Mouse (Mus musculus) small intestine, adult 2 months (tissue): ENCODE results near the gene Lmnb2.

Experiments used
- CTCF ChIP-seq: fragments of 200-500 bp; IDR thresholded peaks from 2 replicates; pipeline ENCODE4 v1.5.1; 2012; ENCODE audit warnings: low read depth, mild to moderate bottlenecking, control low read depth, inconsistent platforms, low read length, moderate library complexity, mixed read lengths; ENCODE audit not compliant: insufficient replicate concordance, insufficient read length; ENCODE audit errors: extremely low read depth
- POLR2A ChIP-seq: fragments of 200-500 bp; IDR thresholded peaks from 2 replicates; pipeline ENCODE4 v1.6.1; 2012; ENCODE audit warnings: low read depth, mild to moderate bottlenecking, control low read depth, inconsistent platforms, low read length, moderate library complexity

DNA sequence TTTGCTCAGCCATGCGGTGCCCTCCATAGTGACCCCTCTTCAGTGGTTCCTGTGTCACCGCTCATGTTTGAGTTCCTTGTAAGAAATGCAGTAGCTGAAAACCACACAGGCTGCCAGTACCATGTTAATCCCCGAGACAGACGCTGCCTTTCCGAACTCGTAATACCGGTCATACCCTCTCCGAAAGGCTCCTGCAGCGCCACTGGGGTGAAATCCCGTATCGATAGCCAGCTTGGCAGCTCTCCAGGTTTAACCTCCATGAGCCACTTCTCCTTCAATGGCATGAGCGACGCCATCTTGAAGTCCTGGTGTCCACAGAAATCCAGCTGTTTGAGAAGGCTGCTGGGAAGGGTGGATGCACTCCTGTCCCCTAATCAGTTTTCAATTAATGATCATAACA, 36.4 kb upstream of the Lmnb2 start:
- no peak for TF ChIP-seq CTCF
- TF ChIP-seq POLR2A = no peak
